Mouse (Mus musculus) G1E (cell line): ENCODE data around the gene Tfcp2. TPM values are rescaled to one million over a fixed set of nuclear protein-coding genes. Genes with fewer than 3 reads are reported as not detected.
"Not testable (repeated sequence)": the region's sequence is repeated elsewhere in the genome, so short reads cannot be mapped to it uniquely, and the experiment has no call there.

ENCODE experiments used
- ATAC-seq: 2 replicates; pipeline ENCODE4 v1.8.0; 2016; ENCODE audit warnings: mild to moderate bottlenecking; ENCODE audit not compliant: insufficient number of reproducible peaks, poor library complexity, low FRiP score, severe bottlenecking; ENCODE audit errors: extremely low read depth
- DNase-seq: peaks from one replicate; pipeline ENCODE4 v3.0.0; 2012; ENCODE audit warnings: low spot score
- H3K27me3 ChIP-seq: 2 replicates; pipeline ENCODE4 v1.6.1; 2012; ENCODE audit warnings: mild to moderate bottlenecking, low read length, inconsistent platforms; ENCODE audit not compliant: insufficient read depth
- H3K36me3 ChIP-seq: replicated peaks from 2 replicates; pipeline ENCODE3; 2012; ENCODE audit warnings: mild to moderate bottlenecking, inconsistent platforms
- H3K4me1 ChIP-seq: 2 replicates; pipeline ENCODE4 v1.6.1; 2012; ENCODE audit warnings: low read depth, low read length, inconsistent platforms, mixed read lengths; ENCODE audit not compliant: insufficient read depth
- H3K4me3 ChIP-seq: 2 replicates; pipeline ENCODE4 v1.5.1; 2012; ENCODE audit warnings: low read depth, mild to moderate bottlenecking, inconsistent platforms, low read length, moderate library complexity, mixed read lengths
- H3K9me3 ChIP-seq: replicated peaks from 2 replicates; pipeline ENCODE4 v1.6.1; 2012; ENCODE audit warnings: inconsistent platforms
- CTCF ChIP-seq: IDR thresholded peaks from 2 replicates; pipeline ENCODE4 v1.5.1; 2012; ENCODE audit warnings: low read depth, low read length, inconsistent platforms, mixed read lengths
- GATA1 ChIP-seq: IDR thresholded peaks from 2 replicates; pipeline ENCODE4 v1.6.1; 2012; ENCODE audit warnings: borderline replicate concordance, low read length, inconsistent platforms, mixed read lengths
- GATA2 ChIP-seq: IDR thresholded peaks from 2 replicates; pipeline ENCODE4 v1.6.1; 2012; ENCODE audit warnings: low read depth, low read length, inconsistent platforms, borderline replicate concordance
- POLR2AphosphoS5 ChIP-seq: IDR thresholded peaks from 2 replicates; pipeline ENCODE4 v1.6.1; 2012; ENCODE audit warnings: low read depth, low read length, inconsistent platforms; ENCODE audit not compliant: insufficient replicate concordance
- TAL1 ChIP-seq: conservative IDR thresholded peaks from 2 replicates; pipeline ENCODE4 v1.6.1; 2012; ENCODE audit warnings: low read depth, low read length, inconsistent platforms, mixed read lengths
- polyA plus RNA-seq: library from polyadenylated mRNA; stranded (reverse); fragments of >175 nt; gene quantifications from 2 replicates; pipeline ENCODE4 v1.2.3, GENCODE M21; 2012
- total RNA-seq, 2 experiments: library from RNA; stranded (forward) in 1 of 2; stranded (reverse) in 1 of 2; fragments of 200-1000 nt in 1 of 2; fragments of >200 nt in 1 of 2; fragmentation: Nextera tagmentation in 1 of 2; gene quantifications; 2 replicates each; pipeline ENCODE4 v1.2.3; 2014 to 2017

The Tfcp2 gene
- total and polyA plus RNA-seq, 3 experiments, result 3.9 to 16.0 (median 10.9) TPM

GRCm38 (mm10) chr15:100515121-100515520 is 36.7 kb downstream of the Tfcp2 start:
- ATAC-seq, result no peak
- TF ChIP-seq GATA1 (no peak), CTCF (no peak), TAL1 (no peak), GATA2 (no peak), POLR2AphosphoS5 (no peak)
- H3K36me3 ChIP-seq, result peaks cover 51% of the 10 kb centered on the region
- H3K9me3 ChIP-seq, result no peaks in the 10 kb centered on the region
- H3K27me3 ChIP-seq, result no peaks in the 10 kb centered on the region
- H3K4me3 ChIP-seq, result no peak overlapping the region
- no peak for DNase-seq
- no peaks in the 10 kb centered on the region; the same call in 1 of the 2 replicates for H3K4me1 ChIP-seq

- Histone ChIP-seq H3K4me3 (no peak overlapping the region), H3K36me3 (peaks cover 52% of the 10 kb centered on the region), H3K27me3 (no peaks in the 10 kb centered on the region), H3K9me3 (no peaks in the 10 kb centered on the region), H3K4me1 (no peaks in the 10 kb centered on the region; the same call in 1 of the 2 replicates)
- TF ChIP-seq GATA2 (no peak), POLR2AphosphoS5 (no peak), GATA1 (no peak), TAL1 (no peak), CTCF (no peak)
- DNase-seq, result no peak
- ATAC-seq, result no peak
Observed at GRCm38 (mm10) chr15:100513387-100513786, 38.4 kb downstream of the Tfcp2 start.

DNA sequence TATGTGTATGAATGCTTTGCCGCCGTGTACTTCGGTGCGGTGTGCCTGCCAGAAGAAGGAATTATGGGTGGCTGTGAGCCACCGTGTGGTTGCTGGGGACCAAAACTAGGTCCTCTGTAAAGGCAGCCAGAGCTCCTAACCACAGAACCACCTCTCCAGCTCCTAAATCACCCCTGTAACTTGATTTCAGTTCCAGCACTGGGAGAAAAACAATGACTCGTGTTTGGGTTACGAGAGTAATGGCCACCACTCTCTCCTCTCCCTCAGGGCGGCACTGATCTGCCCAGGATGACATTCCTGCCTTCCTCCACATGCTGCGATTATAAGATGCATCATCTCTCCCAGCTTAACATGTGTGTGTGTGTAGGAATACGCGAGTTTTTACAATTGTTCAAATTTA is 41.7 kb downstream of the Tfcp2 start:
- Histone ChIP-seq H3K4me1 (no peaks in the 10 kb centered on the region), H3K9me3 (no peaks in the 10 kb centered on the region), H3K36me3 (peaks cover 61% of the 10 kb centered on the region), H3K4me3 (no peak overlapping the region), H3K27me3 (no peaks in the 10 kb centered on the region)
- no peak for ATAC-seq
- DNase-seq, result no peak
- TF ChIP-seq GATA1, result no peak
- TF ChIP-seq TAL1, result no peak
- no peak for TF ChIP-seq POLR2AphosphoS5
- no peak for TF ChIP-seq CTCF
- TF ChIP-seq GATA2, result no peak

- DNase-seq (no peak), ATAC-seq (no peak)
- TF ChIP-seq GATA2 (no peak), GATA1 (no peak), POLR2AphosphoS5 (no peak), TAL1 (no peak), CTCF (no peak)
- Histone ChIP-seq H3K4me1 (no peaks in the 10 kb centered on the region), H3K27me3 (no peaks in the 10 kb centered on the region), H3K4me3 (no peak overlapping the region), H3K36me3 (peaks cover 57% of the 10 kb centered on the region), H3K9me3 (no peaks in the 10 kb centered on the region)
Observed at GRCm38 (mm10) chr15:100508454-100509167, 43.2 kb downstream of the Tfcp2 start.

DNA sequence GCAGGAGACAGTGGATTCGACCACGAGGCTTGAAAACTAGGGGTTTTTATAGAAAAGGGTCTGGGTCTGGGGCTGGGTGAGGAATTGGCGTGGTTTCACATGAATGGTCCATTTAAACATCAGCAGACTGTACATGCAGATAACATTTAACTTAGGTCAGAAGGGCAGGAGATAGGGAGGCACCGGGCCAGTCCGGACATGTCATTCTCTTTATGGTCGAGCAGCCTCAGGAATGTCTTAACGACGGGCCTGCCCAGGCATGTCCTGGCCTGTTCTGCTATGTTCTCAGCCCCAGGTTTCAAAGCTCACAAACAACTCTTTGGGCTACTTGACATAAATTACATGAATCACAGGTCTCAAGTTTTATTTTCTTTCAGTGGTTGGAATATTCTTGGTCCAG is 52.3 kb downstream of the Tfcp2 start:
- not testable (repeated sequence) for H3K9me3 ChIP-seq, DNase-seq, H3K36me3 ChIP-seq, H3K27me3 ChIP-seq, H3K4me3 ChIP-seq, ATAC-seq
- peaks cover 11% of the 10 kb centered on the region for H3K4me1 ChIP-seq

DNA sequence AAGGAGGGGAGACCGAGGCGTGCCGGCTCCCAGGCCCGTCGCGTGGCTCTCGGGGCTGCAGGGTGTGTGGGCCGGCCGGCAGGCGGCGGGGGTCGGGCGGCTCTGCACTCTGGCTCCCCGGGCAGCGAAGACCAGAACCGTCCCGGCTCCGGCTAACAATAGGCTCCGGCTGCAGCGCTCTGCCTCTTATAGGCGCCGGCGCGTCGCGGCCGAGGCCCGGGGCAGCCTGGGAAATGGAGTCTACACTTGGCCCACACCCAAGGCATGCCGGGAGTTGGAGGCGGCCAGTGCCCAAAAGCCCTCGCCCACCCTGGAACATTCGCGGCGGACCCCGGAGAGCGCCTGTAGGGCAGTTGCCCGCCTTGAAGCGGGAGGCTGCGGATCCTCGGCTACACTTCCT is 56.7 kb downstream of the Tfcp2 start, which contains the start of gene Csrnp2:
Csrnp2 (minus strand) TSS at position 387 of the 400 bp plus-strand sequence.
- DNase-seq, result peak; percentile 86
- ATAC-seq, result peak; percentile 87
- TF ChIP-seq TAL1 (no peak), POLR2AphosphoS5 (no peak), GATA2 (no peak), GATA1 (no peak), CTCF (no peak)

More for the DNA sequence above, 56.7 kb downstream of the Tfcp2 start, which contains the start of gene Csrnp2:
- no peaks in the 10 kb centered on the region for H3K9me3 ChIP-seq
- peaks cover 3% of the 10 kb centered on the region; the same call in 1 of the 2 replicates for H3K27me3 ChIP-seq
- peak within 1 kb of the TSS; percentile 77 for H3K4me3 ChIP-seq
- peaks cover 31% of the 10 kb centered on the region for H3K4me1 ChIP-seq
- H3K36me3 ChIP-seq, result peaks cover 2% of the 10 kb centered on the region
